Mouse (Mus musculus): ENCODE results near the gene Islr2.
"Not testable (repeated sequence)": the region's sequence is repeated elsewhere in the genome, so short reads cannot be mapped to it uniquely, and the experiment has no call there.

Islr2 gene

DNA sequence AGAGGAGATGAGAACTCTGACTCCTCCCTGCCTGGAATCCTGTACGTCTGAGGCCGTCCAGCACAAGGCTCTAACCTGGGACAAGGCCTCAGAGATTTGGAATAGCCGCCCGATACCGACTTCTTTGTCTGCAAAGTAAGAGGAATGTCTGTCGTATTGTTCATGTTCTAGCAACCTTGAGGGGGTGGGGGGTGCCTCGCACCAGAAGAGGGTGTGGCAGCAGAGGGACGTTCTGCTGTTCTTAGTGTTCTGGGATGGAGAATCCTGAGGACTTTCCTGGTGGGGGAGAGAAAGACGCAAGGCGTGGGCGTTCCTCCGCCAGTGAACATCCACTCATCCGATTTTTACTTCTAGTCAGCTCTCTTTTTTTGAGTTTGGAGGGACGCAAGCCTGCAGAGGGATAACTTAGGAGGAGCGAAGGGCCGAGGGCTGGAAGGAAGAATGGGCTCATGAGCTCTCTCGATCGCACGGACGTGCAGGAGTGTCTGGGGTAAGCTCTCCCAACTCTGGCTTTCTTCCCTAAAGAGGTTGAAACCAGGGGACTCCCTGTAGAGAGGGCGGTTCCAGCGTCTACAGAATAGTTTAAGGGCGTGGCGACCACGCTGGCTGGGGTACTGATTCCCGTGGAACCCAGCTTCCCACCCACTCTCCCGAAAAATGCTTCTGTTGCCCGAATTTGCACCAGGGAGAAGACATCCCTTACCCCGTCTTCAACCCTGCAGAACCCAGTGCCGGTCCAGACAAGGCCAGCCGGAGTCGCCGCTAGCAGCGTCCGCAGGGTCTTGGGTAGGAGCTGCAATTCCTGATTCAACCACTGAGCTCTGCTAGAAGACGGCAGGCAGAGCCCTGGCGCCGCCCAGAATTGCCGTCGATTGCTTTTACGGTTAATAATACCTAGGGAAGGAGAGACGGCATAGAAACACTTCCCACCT, at the start of gene Islr2, which contains the start of gene Islr:
TSS of gene Islr2 (minus strand) at position 804 of the 932 bp plus-strand sequence.
TSS of gene Islr (minus strand) at position 791 of the 932 bp plus-strand sequence.
- peak; percentile 86 for DNase-seq

DNA sequence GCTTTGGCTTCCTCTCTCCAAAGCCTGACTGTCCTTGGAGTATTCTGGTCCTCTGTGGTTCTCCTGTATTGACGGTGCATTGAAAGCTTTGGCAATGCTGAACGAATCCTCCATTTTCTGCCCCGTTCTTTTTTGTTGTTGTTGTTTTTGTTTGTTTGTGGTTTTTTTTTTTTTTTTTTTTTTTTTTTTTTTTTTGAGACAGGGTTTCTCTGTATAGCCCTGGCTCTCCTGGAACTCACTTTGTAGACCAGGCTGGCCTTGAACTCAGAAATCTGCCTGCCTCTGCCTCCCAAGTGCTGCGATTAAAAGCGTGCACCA, 49.6 kb upstream of the Islr2 start:
- DNase-seq: not testable (repeated sequence)

DNA sequence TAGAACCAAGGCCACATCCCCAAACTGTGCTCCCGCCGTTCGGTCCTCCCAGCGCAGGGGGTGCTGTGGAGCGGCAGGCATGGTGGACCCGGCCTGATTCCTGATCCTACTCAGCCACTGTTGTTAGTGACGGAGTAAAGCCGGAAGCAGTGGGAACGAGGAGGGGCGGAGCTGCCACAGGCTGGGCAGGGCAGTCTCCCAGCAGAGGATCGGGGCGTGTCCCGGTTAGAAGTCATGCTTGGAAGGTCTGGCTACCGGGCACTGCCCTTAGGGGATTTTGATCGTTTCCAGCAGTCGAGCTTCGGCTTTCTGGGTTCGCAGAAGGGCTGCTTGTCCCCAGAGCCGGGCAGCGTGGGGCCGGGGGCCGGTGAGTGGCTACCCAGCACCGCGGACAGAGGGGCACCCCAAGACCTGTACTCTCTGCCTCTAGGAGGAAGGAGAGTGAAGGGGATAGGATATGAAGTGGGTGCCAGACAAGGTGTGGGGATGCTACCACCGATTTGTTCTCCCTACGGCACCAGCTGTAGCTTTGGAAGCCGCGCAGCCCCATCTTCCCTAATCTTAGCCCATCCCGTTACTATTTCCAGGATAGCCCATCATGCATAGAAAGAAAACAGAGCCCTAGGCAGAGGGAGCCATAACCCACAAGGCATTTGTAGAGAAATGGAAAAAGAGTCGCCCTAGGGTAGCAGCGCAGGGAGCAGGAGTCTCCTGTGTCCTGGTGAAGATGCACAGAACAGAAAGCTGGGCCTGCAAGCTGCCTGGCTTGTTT, 49.1 kb upstream of the Islr2 start, which contains the start of gene Stoml1:
TSS of gene Stoml1 (plus strand) at position 132 of the 772 bp plus-strand sequence.
- DNase-seq: peak; percentile 96

DNA sequence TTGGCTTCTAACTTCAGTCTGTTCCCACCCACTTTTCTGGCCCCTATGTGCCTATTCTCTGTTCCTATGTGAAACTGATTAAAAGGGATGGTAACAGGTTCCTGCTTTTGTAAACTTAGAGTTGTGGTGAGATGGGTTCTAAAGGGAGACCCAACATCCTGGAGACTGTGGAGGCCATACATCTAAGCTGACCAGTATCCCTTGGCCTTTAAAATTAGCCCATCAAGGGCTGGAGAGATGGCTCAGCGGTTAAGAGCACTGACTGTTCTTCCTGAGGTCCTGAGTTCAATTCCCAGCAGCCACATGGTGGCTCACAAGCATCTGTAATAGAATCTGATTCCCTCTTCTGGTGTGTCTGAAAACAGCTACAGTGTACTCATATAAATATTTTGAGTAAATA, 46.6 kb upstream of the Islr2 start:
- DNase-seq: not testable (repeated sequence)

DNA sequence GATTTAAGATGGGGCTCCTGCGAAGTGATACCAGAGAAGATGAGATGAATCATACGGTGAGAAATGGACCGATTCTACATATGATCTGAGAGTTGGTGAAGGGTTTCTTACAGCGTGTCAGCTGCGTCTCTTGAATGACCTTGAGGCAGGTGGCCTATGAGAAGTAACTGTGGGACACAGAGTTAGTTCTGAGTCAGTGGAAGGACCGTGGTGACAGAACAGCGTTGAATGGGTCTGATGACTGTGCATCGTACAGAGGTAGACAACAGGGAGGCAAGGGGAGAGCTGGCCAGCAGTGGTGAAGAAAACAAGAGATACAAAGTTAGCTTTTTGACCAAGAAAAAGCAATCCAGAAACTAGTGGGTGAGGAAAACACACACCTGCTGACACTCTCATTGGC, 46.2 kb upstream of the Islr2 start:
- no peak for DNase-seq

DNA sequence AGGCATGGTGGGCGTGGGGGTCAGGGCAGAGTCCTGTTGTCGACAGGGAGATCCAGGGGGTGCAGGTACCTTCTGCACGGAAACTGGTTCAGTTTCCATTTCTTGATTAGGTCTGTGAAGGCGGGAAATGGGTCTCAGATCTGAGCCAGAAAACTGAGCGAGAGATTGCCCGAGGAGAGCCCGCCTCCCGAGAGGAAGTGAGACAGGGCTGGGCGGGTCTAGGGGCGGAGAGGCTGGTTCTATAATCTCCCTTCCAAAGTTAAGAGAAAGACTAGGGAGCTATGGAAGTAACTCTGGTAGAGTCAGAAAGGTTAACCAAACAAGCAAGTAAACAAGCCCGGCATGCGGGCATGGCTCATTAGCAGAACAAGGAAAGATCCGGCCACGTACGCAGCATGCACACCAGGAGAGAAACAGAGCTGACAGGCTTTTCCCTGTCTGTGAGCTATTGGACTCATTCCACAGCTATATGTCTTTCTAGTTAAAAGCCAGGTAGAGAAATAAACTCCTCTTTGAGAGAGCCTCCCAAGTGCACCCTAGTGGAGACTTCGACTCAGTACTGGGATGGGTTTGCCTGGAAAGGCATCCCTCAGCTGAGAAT, 45.6 kb upstream of the Islr2 start, which contains the start of gene Pml:
TSS of gene Pml (minus strand) at position 195 of the 601 bp plus-strand sequence.
- DNase-seq: peak; percentile 87

DNA sequence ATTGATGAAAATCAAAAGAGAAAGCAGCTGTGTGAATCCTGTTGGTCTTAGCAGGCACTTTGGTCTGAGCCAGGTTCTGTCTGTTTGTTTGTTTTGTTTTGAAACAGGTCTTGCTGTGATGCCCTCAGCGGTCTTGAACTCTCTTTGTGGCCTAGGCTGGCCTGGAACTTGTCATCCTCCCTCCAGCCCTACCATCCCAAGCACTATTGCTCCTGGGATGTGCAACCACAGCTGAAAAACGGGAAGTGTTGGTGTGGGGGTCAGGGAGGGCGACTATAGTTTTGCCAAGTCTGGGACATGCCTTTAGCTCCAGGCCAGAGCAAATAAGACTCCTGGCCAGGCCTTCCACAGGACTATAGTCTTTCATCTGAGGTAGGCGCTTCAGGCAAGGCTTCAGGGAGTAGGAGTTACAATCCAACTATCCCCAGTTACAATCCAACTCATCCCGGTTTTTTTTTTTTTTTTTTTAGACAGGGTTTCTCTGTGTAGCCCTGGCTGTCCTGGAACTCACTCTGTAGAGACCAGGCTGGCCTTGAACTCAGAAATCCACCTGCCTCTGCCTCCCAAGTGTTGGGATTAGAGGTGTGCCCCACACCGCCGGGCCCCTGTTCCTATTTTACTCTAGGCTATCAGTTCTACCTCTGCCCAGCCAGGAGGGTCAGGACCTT, 44.8 kb upstream of the Islr2 start:
- no peak for DNase-seq

DNA sequence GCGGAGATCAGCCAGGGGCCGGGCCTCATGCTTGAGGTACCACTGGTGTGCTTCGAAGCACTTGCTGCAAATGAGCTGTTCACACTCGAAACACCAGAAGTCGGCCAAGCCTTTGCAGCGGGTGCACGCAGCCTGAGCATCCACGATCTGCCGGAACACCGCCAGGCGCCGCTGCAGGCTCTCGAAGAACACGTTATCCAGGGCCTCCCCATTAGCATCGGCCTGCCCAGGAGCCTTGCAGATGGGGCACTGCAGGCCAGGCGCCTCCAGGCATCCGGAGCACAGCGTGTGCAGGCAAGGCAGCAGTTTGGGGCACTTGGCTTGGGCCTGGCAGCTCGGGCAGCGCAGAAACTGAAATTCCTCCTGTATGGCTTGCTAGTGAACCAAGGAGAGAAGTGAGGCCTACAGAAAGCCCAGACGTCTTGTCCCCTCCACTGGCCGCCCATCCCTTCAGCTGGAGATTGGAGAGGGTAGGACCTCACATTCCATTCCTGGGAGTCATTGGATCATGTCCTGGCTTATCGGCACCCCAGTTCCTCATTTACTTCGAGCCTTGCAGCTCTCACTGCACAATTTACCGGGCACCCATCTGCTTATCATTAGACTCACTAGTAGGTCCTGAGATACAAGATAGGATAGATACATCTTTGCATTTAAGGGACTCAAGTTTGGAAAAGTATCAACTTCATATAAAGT, 43.1 kb upstream of the Islr2 start:
- peak; percentile 87 for DNase-seq

DNA sequence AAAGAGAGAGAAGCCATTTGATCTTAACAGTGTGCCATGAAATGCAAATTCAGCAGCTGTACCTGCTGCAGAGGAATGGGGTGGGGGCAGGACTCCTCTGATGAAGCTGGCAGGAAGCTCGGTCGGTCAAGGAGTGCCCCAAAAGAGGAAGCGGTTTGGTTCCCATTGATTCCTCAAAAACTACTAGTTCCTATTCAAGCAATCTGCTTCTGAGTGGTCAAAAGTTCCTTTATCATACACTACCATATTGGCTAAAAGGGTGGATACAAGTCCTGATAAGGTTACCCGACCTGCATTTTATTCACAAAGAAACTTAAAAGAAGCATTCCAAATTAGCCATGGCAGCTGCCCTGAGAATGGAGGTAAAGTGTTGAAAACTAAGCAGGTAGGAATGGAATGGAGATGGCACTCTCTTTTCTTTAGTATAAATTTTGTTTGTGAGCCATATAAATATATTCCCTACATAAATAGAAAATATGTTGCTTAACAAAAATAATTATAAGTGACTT, 42.0 kb upstream of the Islr2 start:
- no peak for DNase-seq

DNA sequence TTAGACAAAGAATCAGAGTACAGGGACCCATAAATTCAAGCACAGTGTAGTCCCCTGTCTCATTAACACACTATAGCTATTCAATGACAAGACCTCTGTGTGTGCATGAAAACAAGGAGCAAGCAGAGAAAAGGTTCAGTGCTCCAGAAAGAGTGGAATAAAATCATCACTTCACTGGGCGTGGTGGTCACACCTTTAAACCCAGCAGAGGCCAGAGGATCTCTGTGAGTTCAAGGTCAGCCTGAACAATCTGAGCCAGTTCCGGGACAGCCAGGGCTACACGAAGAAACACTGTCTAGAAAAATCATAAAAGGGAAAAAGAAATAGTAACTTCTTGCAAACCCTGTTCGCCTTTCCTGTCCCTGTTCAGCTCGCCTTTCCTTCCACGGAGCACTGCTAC, 39.6 kb upstream of the Islr2 start:
- no peak for DNase-seq

DNA sequence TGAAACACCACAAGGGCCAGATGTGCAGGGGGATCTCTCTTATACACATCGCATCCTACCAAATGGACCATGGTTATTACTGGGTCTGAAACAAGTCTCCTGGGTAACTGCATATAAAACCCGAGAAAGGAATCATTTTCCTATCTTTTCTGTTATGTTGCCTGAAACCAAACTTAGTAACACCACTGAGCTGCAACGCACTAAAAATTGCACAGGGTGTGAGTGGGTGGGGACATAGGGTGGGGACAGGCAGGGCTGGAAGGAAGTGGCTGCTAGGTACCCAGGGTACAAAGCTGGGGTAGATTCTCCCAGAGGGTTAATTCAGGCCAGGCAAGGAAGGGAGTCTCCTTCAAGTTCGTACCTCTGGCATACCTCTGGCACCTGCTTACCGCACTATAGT, 38.6 kb upstream of the Islr2 start:
- no peak for DNase-seq

DNA sequence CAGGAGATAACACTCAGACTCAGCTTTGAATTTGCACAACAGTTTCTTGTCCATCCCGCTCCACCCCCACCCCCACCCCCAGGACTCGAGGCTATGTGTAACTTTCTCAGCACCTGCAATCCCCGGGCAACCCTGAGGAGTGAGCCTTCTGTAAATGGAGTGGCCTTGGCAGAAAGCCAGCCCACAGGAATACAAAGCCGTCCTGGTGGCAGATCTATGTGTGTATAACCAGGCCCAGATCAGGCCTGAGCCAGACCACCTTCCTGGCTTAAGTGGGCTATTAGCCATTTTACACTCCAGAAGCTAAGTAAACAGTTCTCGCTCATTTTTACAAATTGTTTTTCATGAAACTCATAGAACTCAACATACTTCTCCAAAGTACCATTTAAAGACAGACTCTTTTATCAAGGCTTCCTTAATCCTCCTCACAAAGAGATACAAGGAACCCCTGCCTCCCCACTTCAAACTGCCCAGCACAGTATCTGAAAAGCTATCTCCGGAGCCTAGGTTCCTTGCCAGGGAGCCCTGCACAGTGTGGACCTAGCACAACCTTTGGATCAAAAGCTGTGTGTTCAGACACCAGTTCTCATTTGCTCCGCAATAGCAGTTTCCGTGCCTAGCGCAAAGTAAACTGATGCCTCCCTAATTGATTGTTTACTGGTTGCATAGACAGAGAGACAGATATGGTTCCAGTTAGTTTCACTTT, 37.8 kb upstream of the Islr2 start:
- peak; percentile 68 for DNase-seq

DNA sequence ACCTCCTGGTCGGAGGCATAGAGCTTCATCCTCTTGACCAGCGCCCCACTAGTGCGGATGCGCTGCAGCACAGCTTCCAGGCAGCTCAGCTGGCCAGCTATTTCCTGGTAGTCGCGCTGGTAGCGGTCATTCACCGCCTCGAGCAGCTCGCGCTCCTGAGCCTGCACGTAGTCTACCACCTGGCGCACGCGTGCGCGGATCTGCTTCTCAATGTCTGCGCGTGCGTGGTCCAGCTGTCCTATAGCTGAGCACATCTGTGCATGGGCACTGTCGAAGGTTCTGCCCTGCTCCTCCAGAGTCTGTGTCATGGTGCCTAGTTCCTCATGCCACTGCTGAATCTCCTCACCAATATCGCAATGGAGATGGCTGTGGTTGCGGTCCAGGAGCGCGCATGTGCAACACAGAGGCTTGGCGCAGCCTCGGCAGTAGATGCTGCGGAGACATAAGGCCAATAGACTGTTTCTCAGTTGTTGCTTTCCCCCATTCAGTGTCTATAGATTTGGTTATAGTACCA, 30.4 kb upstream of the Islr2 start:
- no peak for DNase-seq

DNA sequence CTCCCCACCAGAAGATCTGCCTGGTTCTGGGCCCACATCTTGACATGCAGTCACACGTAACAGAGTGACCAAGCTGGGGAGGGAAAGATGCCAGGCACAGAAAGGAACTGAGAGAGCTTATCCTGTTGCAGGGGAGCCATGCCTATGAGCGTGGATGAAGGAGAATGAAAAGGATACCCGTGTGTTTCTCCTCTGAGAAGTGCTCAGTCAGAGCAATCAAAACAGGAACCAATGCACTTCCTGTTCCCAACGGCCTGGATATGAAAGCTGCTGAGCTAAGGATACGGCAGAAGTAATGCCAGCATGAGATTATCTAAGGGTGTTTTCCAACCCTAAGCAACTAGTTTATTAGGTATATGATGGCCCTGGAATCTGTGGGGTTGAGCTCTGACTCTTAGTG, 28.3 kb upstream of the Islr2 start:
- DNase-seq: no peak

DNA sequence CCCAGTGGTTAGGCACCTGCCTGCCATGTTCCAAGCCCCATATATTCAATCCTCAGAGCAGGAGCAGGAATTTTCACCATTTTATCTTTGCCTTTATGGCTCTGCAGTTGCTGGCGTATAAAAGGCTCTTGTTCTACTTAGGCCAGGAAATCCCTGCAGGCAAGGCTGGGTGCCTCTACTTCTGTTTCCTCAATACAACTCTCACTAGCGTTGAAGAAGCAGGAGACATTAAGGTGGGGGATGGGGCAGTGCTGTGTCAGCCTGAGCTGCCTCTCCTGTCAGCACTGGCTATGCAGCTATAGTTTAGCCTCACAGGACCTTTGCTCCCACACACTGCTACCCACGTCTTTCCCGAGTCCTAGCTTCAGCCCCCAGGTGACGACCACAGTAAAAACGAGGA, 27.6 kb upstream of the Islr2 start:
- no peak for DNase-seq

DNA sequence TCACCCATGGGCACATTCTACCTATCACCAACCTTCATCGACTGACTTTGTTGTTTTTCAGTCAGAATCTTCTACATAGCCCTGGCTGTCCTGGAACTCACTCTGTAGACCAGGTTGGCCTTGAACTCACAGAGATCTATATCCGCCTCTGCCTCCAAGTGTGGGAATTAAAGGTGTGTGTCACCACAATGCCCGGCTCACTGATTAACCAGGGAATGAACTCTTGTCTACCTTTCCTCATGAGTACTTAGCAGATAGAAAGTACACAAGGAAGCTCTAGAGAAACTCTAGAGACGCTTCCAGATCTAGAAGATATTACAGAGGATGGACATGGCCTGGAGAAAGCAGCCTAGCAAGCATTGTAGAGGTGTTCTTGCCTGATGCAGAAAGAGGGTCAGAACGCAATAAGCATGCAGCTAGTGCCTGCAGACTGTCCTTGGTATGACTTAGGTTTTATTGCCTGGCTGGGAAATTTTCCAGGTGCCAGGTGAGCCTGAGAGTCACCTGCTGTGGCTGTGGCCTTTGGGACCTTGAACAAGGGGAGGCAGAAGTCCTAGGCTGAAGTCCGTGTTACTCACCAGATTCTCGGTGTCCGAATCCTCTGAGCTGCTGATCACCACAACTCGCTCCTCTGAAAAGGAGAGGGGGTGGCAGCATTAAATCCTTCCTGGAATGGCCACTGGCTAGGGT, 24.8 kb upstream of the Islr2 start:
- DNase-seq: peak; percentile 66

DNA sequence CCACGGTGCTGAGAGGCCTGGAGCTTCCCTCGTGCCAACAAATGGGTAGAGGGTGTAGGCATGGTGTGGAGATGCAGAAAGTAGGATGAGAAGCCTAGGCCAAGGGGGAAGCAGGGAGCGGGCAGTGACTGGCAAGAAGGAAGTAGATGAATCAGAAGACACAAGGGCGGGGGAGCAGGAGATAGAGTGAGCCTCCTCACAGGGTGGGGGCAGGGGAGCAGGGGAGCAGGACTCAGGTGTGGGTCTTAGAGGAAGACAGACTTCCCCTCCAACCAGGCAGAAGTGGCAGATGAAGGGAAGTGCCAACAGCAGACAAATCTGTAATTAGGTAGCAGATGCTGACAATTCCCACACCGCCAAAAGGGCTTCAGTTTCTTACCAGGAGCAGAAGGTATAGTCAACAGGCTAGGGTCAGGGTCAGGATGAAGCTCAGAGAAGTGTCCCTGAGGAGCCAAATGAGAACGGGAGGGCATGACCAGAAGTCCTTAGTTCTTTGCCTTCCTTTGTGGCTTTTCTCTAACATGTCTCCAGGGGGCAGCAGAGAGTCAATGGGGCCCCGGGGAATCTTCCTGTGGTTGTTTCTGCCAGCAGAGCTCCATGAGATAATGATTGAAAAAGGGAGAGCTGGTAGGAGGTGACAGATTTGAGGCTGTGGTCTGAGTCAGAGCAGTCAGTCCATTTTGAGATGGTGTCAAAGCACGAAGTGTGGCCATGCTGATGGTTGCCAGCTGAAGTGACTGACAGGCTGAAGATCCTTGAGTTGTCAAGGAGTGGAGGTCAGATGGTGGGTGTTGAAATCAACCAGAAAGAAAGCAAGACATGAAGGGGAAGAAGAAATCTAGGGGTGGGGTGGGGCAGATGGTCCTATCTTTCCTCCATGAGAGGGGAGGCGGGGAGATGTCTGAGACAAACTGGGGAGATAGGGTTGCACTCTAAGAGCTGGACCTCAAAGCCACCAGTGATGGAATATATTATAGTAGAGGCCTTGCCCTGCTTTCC, 22.1 kb upstream of the Islr2 start:
- DNase-seq: peak; percentile 60

DNA sequence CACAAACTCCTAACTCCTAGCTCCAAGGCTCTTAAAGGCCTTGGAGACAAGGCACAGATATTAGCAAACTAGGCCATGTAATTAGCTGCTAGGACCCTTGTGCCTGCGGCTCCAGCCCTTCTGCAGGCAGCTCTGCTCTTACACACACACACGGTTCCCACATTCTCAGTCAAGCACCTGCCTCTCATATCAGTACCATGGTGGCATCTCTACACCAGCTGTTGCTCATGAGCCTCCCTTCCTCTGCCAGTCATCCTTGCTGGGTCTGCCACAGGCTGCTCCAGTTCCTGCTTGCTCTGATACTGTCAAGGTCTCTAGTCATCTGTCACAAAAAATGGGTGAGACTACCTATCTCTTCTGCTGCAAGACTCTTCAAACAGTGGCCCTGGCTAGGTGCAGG, 20.2 kb upstream of the Islr2 start:
- no peak for DNase-seq
